Mouse (Mus musculus) stomach, embryonic 14.5 days (tissue): Measurements from ENCODE around the gene Elmo3. TPM values are rescaled to one million over a fixed set of nuclear protein-coding genes. Genes with fewer than 3 reads are reported as not detected.

Experiments used
- ATAC-seq: fragments of 200-750 bp; cut with Nextera tagmentation; 2 replicates; pipeline ENCODE4 v1.8.0; 2017; ENCODE audit warnings: low read depth, moderate TSS enrichment; ENCODE audit not compliant: insufficient number of reproducible peaks, insufficient read depth, low FRiP score
- H3K27ac ChIP-seq: fragments of 300-500 bp; sonication (generic); 2 replicates; pipeline ENCODE4 v1.5.1; 2014; ENCODE audit warnings: mild to moderate bottlenecking, low read length, moderate library complexity, mixed read lengths
- H3K27me3 ChIP-seq: fragments of 300-500 bp; sonication (generic); 2 replicates; pipeline ENCODE4 v1.6.1; 2014; ENCODE audit warnings: low read length, control low read depth, mixed read lengths; ENCODE audit not compliant: control insufficient read depth, insufficient read depth
- H3K36me3 ChIP-seq: fragments of 300-500 bp; sonication (generic); 2 replicates; pipeline ENCODE4 v1.6.1; 2014; ENCODE audit warnings: mild to moderate bottlenecking, control low read depth, low read length, moderate library complexity, mixed read lengths; ENCODE audit not compliant: control insufficient read depth, insufficient read depth
- H3K4me1 ChIP-seq: fragments of 300-500 bp; sonication (generic); 2 replicates; pipeline ENCODE4 v1.6.1; 2014; ENCODE audit warnings: low read length, control low read depth, mixed read lengths; ENCODE audit not compliant: control insufficient read depth, insufficient read depth
- H3K4me2 ChIP-seq: fragments of 300-500 bp; sonication (generic); replicated peaks from 2 replicates; pipeline ENCODE4 v1.6.1; 2014; ENCODE audit warnings: low read depth, low read length, control low read depth
- H3K4me3 ChIP-seq: fragments of 300-500 bp; sonication (generic); 2 replicates; pipeline ENCODE4 v1.5.1; 2014; ENCODE audit warnings: low read depth, low read length, control low read depth
- H3K9ac ChIP-seq: fragments of 300-500 bp; sonication (generic); replicated peaks from 2 replicates; pipeline ENCODE4 v1.6.1; 2014; ENCODE audit warnings: low read depth, mild to moderate bottlenecking, control low read depth, low read length, moderate library complexity, mixed read lengths
- H3K9me3 ChIP-seq: fragments of 300-500 bp; sonication (generic); 2 replicates; pipeline ENCODE4 v1.6.1; 2016; ENCODE audit warnings: low read depth, low read length, control low read depth; ENCODE audit not compliant: control insufficient read depth
- WGBS: fragments of 180-500 bp; shearing (Covaris S2); extraction: QIAGEN DNeasy Blood & Tissue Kit; methylation state at CpG from one replicate; pipeline ENCODE4 v1.1.7; 2014; 5-methylcytosine and 5-hydroxymethylcytosine counted together
- polyA plus RNA-seq: library from polyadenylated mRNA; unstranded; fragments of >200 nt; fragmentation: Nextera tagmentation; extraction: Ambion mirVana; gene quantifications from 2 replicates; pipeline ENCODE4 v1.2.1, GENCODE M21; 2014

Elmo3 gene
- polyA plus RNA-seq, 1 experiment from 2014 or later = 15.2 TPM

DNA sequence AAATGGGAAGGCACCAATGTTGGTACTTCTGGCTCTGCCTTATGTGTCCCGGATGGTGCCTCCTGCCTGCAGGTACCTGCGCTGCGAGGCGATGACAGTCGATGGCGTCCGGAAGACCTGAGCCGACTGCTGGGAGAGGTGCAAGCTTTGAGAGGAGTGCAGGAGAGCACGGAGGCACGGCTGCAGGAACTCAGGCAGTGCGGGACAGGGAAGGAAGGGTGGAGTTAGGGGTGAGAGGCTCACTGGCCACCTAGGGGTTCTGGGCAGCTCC lies 34.5 kb upstream of the Elmo3 start:
- Histone ChIP-seq H3K9ac (no peak overlapping the region), H3K4me2 (no peak overlapping the region; the same call in 1 of the 2 replicates), H3K36me3 (no peaks in the 10 kb centered on the region), H3K4me1 (peaks cover 24% of the 10 kb centered on the region), H3K9me3 (no peaks in the 10 kb centered on the region), H3K27ac (no peak overlapping the region), H3K27me3 (peaks cover 72% of the 10 kb centered on the region), H3K4me3 (no peak overlapping the region)
- ATAC-seq = no peak
- WGBS = 5% methylated on average over 11 of the region's 11 CpGs

DNA sequence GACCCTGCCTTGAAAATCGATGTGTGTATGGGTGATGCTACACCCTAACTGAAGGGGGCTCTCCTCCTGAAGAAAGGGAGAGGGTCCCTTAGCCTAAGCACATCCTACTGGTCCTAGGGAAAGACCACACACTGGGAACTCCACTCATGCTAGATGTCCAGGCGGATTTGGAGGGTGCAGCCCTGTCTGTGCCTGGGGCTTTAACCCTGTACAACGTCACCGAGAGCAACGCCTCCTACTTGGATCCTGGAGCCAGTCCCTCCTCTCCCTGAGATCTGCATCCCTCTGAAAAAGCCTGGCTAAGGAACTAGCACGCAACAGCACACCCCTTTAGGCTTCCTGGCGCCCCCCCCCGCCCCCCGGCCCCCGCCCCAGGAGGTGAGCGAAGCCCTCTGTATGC lies 30.0 kb upstream of the Elmo3 start:
- H3K36me3 ChIP-seq = no peaks in the 10 kb centered on the region
- 0 out of 2 replicates have a peak overlapping the region, but pooled peaks have one; percentile 34 for H3K4me3 ChIP-seq
- no peak for ATAC-seq
- H3K27ac ChIP-seq = no peak overlapping the region
- peaks cover 71% of the 10 kb centered on the region for H3K27me3 ChIP-seq
- WGBS = 10% methylated on average over 11 of the region's 11 CpGs
- H3K9me3 ChIP-seq = no peaks in the 10 kb centered on the region
- 0 out of 2 replicates have a peak overlapping the region, but pooled peaks have one; percentile 21 for H3K9ac ChIP-seq
- peak overlapping the region; percentile 63 for H3K4me2 ChIP-seq
- peaks cover 17% of the 10 kb centered on the region; the same call in 1 of the 2 replicates for H3K4me1 ChIP-seq

DNA sequence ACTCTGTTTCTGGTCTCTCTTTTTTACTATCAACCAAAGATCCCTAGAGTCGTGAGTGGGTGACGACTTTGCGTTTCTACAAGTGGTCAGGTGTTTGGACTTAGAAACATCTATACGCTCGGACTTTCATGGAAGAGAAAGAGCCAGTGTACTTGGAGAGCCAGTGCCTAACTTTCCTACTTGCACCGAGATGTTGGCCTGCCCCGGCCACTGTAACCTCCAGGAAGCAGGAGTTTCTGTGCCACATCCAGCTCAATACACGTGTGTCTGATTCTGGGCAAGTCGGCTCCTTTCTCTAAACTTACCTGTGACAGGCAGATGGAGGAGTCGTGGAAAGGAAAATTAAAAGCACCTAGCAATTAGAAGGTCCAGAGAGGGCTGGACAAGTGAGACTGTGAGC lies 29.6 kb upstream of the Elmo3 start, which contains the start of gene Nol3:
TSS of gene Nol3 (plus strand) at position 301 of the 400 bp plus-strand sequence.
- no peaks in the 10 kb centered on the region for H3K36me3 ChIP-seq
- no peaks in the 10 kb centered on the region for H3K9me3 ChIP-seq
- H3K4me3 ChIP-seq = peak within 1 kb of the TSS; percentile 34
- peak within 1 kb of the TSS; percentile 21; the same call in 1 of the 2 replicates for H3K9ac ChIP-seq
- H3K4me1 ChIP-seq = peaks cover 17% of the 10 kb centered on the region; the same call in 1 of the 2 replicates
- peaks cover 67% of the 10 kb centered on the region for H3K27me3 ChIP-seq
- peak within 1 kb of the TSS; percentile 63 for H3K4me2 ChIP-seq
- 8% methylated on average over 10 of the region's 10 CpGs for WGBS
- no peak for ATAC-seq
- no peak within 1 kb of the TSS for H3K27ac ChIP-seq

DNA sequence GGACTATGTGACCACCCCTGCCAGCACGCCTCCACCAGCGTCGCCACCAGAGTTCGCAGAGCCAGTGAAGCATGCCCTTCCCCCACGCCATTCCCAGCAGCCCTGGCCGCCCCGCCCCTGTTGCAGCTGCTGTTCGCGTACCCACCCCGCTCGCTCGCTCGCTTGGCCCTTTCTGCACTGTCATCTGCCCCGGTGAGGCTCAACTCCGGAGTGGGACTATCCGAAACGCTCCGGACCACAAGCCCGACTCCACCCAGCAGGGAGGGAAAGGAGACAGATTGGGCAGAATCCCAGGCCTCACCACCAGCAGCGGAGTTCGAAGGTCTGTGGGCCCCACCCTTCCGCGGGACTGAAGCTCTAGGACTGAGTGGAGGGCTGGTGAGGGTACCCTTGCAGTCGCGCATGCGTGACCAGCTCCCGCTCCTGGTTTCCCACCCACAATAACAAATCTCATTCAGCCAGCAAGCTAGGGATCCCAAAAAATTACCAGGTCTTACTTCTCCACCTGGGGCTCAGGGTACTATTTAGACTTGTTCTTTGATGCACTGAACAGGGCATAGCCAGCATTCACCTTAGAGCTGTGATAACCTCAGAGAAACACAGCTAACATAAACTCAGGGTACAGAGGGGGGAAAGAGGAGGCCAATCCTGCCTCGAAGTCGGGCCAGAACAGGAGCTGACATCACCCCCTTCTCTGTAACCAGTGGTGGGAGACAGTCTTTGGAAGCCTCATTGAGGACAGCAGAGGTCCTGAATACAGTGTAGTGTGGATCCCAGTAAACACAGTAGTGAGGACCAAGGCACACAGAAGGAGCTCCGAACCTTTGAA lies 28.9 kb upstream of the Elmo3 start:
- H3K27me3 ChIP-seq = peaks cover 62% of the 10 kb centered on the region
- peak overlapping the region; percentile 10; the same call in 1 of the 2 replicates for H3K9ac ChIP-seq
- 2% methylated on average over 30 of the region's 30 CpGs for WGBS
- H3K9me3 ChIP-seq = no peaks in the 10 kb centered on the region
- peaks cover 17% of the 10 kb centered on the region; the same call in 1 of the 2 replicates for H3K4me1 ChIP-seq
- ATAC-seq = peak; percentile 69
- no peaks in the 10 kb centered on the region for H3K36me3 ChIP-seq
- peak overlapping the region; percentile 63 for H3K4me2 ChIP-seq
- H3K4me3 ChIP-seq = peak overlapping the region; percentile 34
- H3K27ac ChIP-seq = no peak overlapping the region

DNA sequence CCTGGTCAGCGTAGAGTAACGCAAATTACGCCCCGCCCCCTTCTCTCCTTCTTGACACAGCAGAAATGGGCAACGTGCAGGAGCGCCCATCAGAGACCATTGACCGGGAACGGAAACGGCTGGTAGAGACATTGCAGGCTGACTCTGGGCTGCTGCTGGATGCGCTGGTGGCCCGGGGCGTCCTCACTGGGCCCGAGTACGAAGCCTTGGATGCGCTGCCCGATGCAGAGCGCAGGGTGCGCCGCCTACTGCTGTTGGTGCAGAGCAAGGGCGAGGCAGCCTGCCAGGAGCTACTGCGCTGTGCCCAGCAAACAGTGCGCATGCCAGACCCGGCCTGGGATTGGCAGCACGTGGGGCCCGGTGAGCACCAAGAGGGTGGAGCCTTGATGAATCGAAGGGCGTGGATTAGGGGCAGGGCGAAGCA lies 26.5 kb upstream of the Elmo3 start:
- peaks cover 46% of the 10 kb centered on the region for H3K27me3 ChIP-seq
- no peak overlapping the region for H3K9ac ChIP-seq
- no peaks in the 10 kb centered on the region for H3K9me3 ChIP-seq
- H3K4me1 ChIP-seq = peaks cover 17% of the 10 kb centered on the region; the same call in 1 of the 2 replicates
- WGBS = 3% methylated on average over 28 of the region's 28 CpGs
- ATAC-seq = peak; percentile 38; the same call in 1 of the 2 replicates
- no peaks in the 10 kb centered on the region for H3K36me3 ChIP-seq
- H3K4me3 ChIP-seq = 0 out of 2 replicates have a peak overlapping the region, but pooled peaks have one; percentile 0
- peak overlapping the region; percentile 30 for H3K4me2 ChIP-seq
- H3K27ac ChIP-seq = no peak overlapping the region

DNA sequence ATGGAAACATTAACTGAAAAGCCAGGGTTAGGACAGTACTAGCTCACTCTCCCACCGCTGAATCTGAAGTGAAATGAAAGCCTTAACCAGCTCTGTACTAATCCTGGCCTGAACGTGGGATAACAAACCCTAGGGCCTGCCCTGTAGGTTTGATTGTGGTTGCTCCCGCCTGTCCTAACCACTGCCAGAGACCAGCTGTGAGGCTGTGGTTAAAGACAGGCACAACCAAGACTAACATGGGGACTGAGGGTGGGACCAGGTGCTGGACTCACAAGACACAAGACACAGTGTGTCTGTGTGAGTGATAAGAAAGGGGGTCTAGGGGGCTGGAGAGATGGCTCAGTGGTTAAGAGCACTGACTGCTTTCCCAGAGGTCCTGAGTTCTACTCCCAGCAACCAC lies 24.8 kb upstream of the Elmo3 start:
- H3K4me1 ChIP-seq = peaks cover 12% of the 10 kb centered on the region; the same call in 1 of the 2 replicates
- no peak for ATAC-seq
- WGBS = 82% methylated on average over 3 of the region's 3 CpGs
- no peak overlapping the region for H3K9ac ChIP-seq
- no peak overlapping the region for H3K4me2 ChIP-seq
- H3K27me3 ChIP-seq = peaks cover 32% of the 10 kb centered on the region
- H3K4me3 ChIP-seq = no peak overlapping the region
- no peak overlapping the region for H3K27ac ChIP-seq
- no peaks in the 10 kb centered on the region for H3K9me3 ChIP-seq
- peaks cover 4% of the 10 kb centered on the region; the same call in 1 of the 2 replicates for H3K36me3 ChIP-seq

DNA sequence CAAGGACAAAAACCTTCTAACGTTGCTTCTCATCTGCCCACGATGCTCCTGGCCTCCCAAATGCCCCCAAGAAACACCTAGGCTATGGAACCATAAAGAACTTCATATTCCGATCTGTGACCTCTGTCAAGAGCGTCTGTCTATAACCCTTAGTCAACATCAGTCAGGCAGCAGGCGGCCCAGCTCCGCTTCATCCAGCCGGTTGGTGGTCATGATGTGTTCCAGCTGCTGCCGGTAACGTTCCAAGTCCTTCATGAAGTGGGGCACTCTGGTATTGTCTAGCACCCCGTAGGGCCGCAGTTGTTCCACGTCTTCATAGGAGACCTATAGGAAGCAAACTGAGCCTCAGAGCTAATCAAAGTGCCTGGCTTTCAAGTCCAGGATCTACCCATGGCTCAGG lies 23.6 kb upstream of the Elmo3 start:
- no peak for ATAC-seq
- Histone ChIP-seq H3K9ac (no peak overlapping the region), H3K36me3 (peaks cover 4% of the 10 kb centered on the region; the same call in 1 of the 2 replicates), H3K27me3 (peaks cover 25% of the 10 kb centered on the region), H3K27ac (no peak overlapping the region), H3K4me2 (no peak overlapping the region), H3K4me1 (no peaks in the 10 kb centered on the region), H3K4me3 (no peak overlapping the region), H3K9me3 (no peaks in the 10 kb centered on the region)
- 76% methylated on average over 12 of the region's 12 CpGs for WGBS

DNA sequence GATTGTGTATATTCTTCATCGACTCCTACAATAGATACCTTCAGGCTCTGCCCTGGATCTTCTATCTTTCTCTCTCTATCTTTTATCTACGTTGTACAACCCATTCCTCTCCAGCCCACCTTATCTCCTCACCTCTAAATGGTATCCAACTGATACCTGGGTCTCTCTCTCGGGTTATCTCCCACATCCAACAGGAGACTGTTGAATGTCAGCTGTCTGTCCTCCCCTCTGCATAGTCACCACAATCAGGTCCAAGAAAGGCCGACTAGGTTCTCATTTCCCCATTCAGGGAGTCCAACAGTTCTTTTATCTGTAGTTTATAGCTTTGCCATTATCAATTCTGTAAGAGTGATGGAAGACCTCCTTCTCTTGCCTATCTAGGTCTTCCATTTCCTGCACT lies 23.2 kb upstream of the Elmo3 start:
- no peak for ATAC-seq
- Histone ChIP-seq H3K9me3 (no peaks in the 10 kb centered on the region), H3K27ac (no peak overlapping the region)

More for the DNA sequence above, 23.2 kb upstream of the Elmo3 start:
- Histone ChIP-seq H3K36me3 (peaks cover 4% of the 10 kb centered on the region; the same call in 1 of the 2 replicates), H3K27me3 (peaks cover 21% of the 10 kb centered on the region), H3K4me2 (no peak overlapping the region), H3K4me3 (no peak overlapping the region), H3K4me1 (no peaks in the 10 kb centered on the region), H3K9ac (no peak overlapping the region)
- WGBS = 85% methylated on average over 4 of the region's 4 CpGs
